Mouse (Mus musculus): ENCODE results near the gene Mex3a. TPM values are rescaled to one million over a fixed set of nuclear protein-coding genes. Genes with fewer than 3 reads are reported as not detected.

Gene Mex3a
- 1 to 10 TPM; 1.1 to 1.4 TPM for total RNA-seq (2023)

GRCm38 (mm10) chr3:88532299-88532674 lies at the start of gene Mex3a:
Gene Mex3a, plus strand, starts transcription at chr3:88532395.

GRCm38 (mm10) chr3:88509692-88510420 lies 22.3 kb upstream of the Mex3a start, which contains the start of gene Lmna:
Gene Lmna, minus strand, starts transcription at chr3:88509956.

GRCm38 (mm10) chr3:88548180-88548917 lies 16.2 kb downstream of the Mex3a start, which contains the start of gene Rab25:
Gene Rab25, minus strand, starts transcription at chr3:88548300.

GRCm38 (mm10) chr3:88552676-88553524 lies 20.7 kb downstream of the Mex3a start, which contains the start of gene Lamtor2:
Gene Lamtor2, minus strand, starts transcription at chr3:88553074.

GRCm38 (mm10) chr3:88553525-88553879 lies 21.3 kb downstream of the Mex3a start, which contains the start of gene Ubqln4:
Gene Ubqln4, plus strand, starts transcription at chr3:88553758.

GRCm38 (mm10) chr3:88575540-88575939 lies 43.3 kb downstream of the Mex3a start, which contains the start of gene Ssr2:
Gene Ssr2, plus strand, starts transcription at chr3:88575876.

Other genes with a start within 250 kb of the Mex3a start
- gene Gm38392, start 245.2 kb upstream of the Mex3a start, total RNA-seq (2023): under 1 TPM in 1 of 2 experiments, not detected in 1; 0.47 TPM
- 1 to 10 TPM; 4.0 to 6.8 TPM for gene Tsacc, start 235.4 kb upstream of the Mex3a start, total RNA-seq (2023)
- 100 to 1,000 TPM; 160 to 212 TPM for gene Cct3, start 235.3 kb upstream of the Mex3a start, total RNA-seq (2023)
- gene Glmp, start 207.4 kb upstream of the Mex3a start, total RNA-seq (2023): 100 to 1,000 TPM; 123 to 143 TPM
- gene Tmem79, start 196.2 kb upstream of the Mex3a start, total RNA-seq (2023): 1 to 10 TPM in 1 of 2 experiments, under 1 TPM in 1; 0.42 to 1.2 TPM
- gene Smg5, start 196.1 kb upstream of the Mex3a start, total RNA-seq (2023): 100 to 1,000 TPM; 144 TPM
- 1 to 10 TPM; 3.7 to 4.6 TPM for gene Paqr6, start 167.8 kb upstream of the Mex3a start, total RNA-seq (2023)
- 1 to 10 TPM in 1 of 2 experiments, not detected in 1; 1.7 TPM for gene Bglap3, start 159.7 kb upstream of the Mex3a start, total RNA-seq (2023)
- not detected for gene Bglap2, start 153.7 kb upstream of the Mex3a start, total RNA-seq (2023)
- not detected for gene Bglap, start 147.9 kb upstream of the Mex3a start, total RNA-seq (2023)
- gene Pmf1, start 122.1 kb upstream of the Mex3a start, total RNA-seq (2023): 10 to 100 TPM; 52.3 to 62.4 TPM
- 10 to 100 TPM; 15.1 to 18.4 TPM for gene Slc25a44, start 107.3 kb upstream of the Mex3a start, total RNA-seq (2023)
- 1 to 10 TPM; 1.8 to 3.5 TPM for gene Sema4a, start 71.2 kb upstream of the Mex3a start, total RNA-seq (2023)
- 1 to 10 TPM; 2.7 to 8.9 TPM for gene Lmna, start 22.4 kb upstream of the Mex3a start, total RNA-seq (2023)
- gene Rab25, start 15.9 kb downstream of the Mex3a start, total RNA-seq (2023): 1 to 10 TPM; 1.1 to 2.7 TPM
- 100 to 1,000 TPM in 1 of 2 experiments, 10 to 100 TPM in 1; 84.6 to 103 TPM for gene Lamtor2, start 20.7 kb downstream of the Mex3a start, total RNA-seq (2023)
- 10 to 100 TPM; 48.4 to 50.3 TPM for gene Ubqln4, start 21.4 kb downstream of the Mex3a start, total RNA-seq (2023)
- gene Ssr2, start 43.5 kb downstream of the Mex3a start, total RNA-seq (2023): 10 to 100 TPM; 70.8 to 73.9 TPM
- gene Arhgef2, start 73.6 kb downstream of the Mex3a start, total RNA-seq (2023): 100 to 1,000 TPM; 275 to 277 TPM
- not detected for gene Rxfp4, start 120.7 kb downstream of the Mex3a start, total RNA-seq (2023)
- 100 to 1,000 TPM; 130 to 137 TPM for gene Khdc4, start 153.4 kb downstream of the Mex3a start, total RNA-seq (2023)
- gene Rit1, start 184.4 kb downstream of the Mex3a start, total RNA-seq (2023): 10 to 100 TPM; 32.8 to 37.0 TPM
- 1 to 10 TPM; 3.5 to 3.6 TPM for gene Syt11, start 242.8 kb downstream of the Mex3a start, total RNA-seq (2023)